Mouse (Mus musculus) adrenal gland, postnatal 25 days (tissue): ENCODE data around the gene Cfap299. TPM values are rescaled to one million over a fixed set of nuclear protein-coding genes. Genes with fewer than 3 reads are reported as not detected.
"Not testable (repeated sequence)": the region's sequence is repeated elsewhere in the genome, so short reads cannot be mapped to it uniquely, and the experiment has no call there.

Experiments
- DNase-seq: peaks from one replicate; pipeline ENCODE4 v3.0.0; 2021; ENCODE audit warnings: mixed read lengths
- total RNA-seq: library from RNA; stranded (reverse); gene quantifications from 2 replicates; pipeline ENCODE4 v1.2.3, GENCODE M21; 2021

Gene Cfap299
- total RNA-seq, 1 experiment from 2014 or later = not detected

GRCm38 (mm10) chr5:98541333-98541732 is 212.2 kb downstream of the Cfap299 start:
- DNase-seq = no peak

GRCm38 (mm10) chr5:98550285-98550684 is 221.2 kb downstream of the Cfap299 start:
- DNase-seq = no peak

GRCm38 (mm10) chr5:98550873-98551272 is 221.8 kb downstream of the Cfap299 start:
- no peak for DNase-seq

GRCm38 (mm10) chr5:98552395-98552794 is 223.3 kb downstream of the Cfap299 start, which contains the start of gene Gm11111:
TSS of gene Gm11111 (plus strand) at chr5:98552695.
- DNase-seq = no peak

- DNase-seq = no peak
Observed at GRCm38 (mm10) chr5:98552811-98553601, 223.9 kb downstream of the Cfap299 start.

- DNase-seq = no peak
Observed at GRCm38 (mm10) chr5:98561301-98561700, 232.2 kb downstream of the Cfap299 start.

GRCm38 (mm10) chr5:98562806-98563205 is 233.7 kb downstream of the Cfap299 start:
- no peak for DNase-seq

GRCm38 (mm10) chr5:98563801-98564200 is 234.7 kb downstream of the Cfap299 start:
- no peak for DNase-seq

- DNase-seq = no peak
Observed at GRCm38 (mm10) chr5:98566461-98567193, 237.5 kb downstream of the Cfap299 start.

- DNase-seq = no peak
Observed at GRCm38 (mm10) chr5:98568481-98568880, 239.4 kb downstream of the Cfap299 start.

- DNase-seq = no peak
Observed at GRCm38 (mm10) chr5:98569029-98569513, 240.0 kb downstream of the Cfap299 start.

- no peak for DNase-seq
Observed at GRCm38 (mm10) chr5:98572392-98572791, 243.3 kb downstream of the Cfap299 start.

- DNase-seq = no peak
Observed at GRCm38 (mm10) chr5:98574711-98575470, 245.8 kb downstream of the Cfap299 start.

- DNase-seq = no peak
Observed at GRCm38 (mm10) chr5:98575471-98575834, 246.3 kb downstream of the Cfap299 start.

- DNase-seq = not testable (repeated sequence)
Observed at GRCm38 (mm10) chr5:98576538-98576937, 247.4 kb downstream of the Cfap299 start.

- no peak for DNase-seq
Observed at GRCm38 (mm10) chr5:98578398-98578797, 249.3 kb downstream of the Cfap299 start.

GRCm38 (mm10) chr5:98580811-98581210 is 251.7 kb downstream of the Cfap299 start:
- DNase-seq = no peak

- no peak for DNase-seq
Observed at GRCm38 (mm10) chr5:98582051-98582450, 252.9 kb downstream of the Cfap299 start.

GRCm38 (mm10) chr5:98585915-98586314 is 256.8 kb downstream of the Cfap299 start:
- DNase-seq = no peak

- no peak for DNase-seq
Observed at GRCm38 (mm10) chr5:98613511-98613910, 284.4 kb downstream of the Cfap299 start.

- DNase-seq = no peak
Observed at GRCm38 (mm10) chr5:98616902-98617301, 287.8 kb downstream of the Cfap299 start.

- DNase-seq = no peak
Observed at GRCm38 (mm10) chr5:98617416-98617815, 288.3 kb downstream of the Cfap299 start.

- DNase-seq = no peak
Observed at GRCm38 (mm10) chr5:98650345-98650744, 321.2 kb downstream of the Cfap299 start.
